Mouse (Mus musculus): ENCODE measurements around the gene Atp5h.

Gene Atp5h

GRCm38 (mm10) chr11:115439326-115439725 is 19.6 kb upstream of the Atp5h start:
- no peak for DNase-seq (ENCODE audit: extremely low spot score, low spot score)

GRCm38 (mm10) chr11:115437571-115438122 is 17.9 kb upstream of the Atp5h start:
- no peak for DNase-seq (ENCODE audit: extremely low spot score, low spot score)

GRCm38 (mm10) chr11:115435596-115436337 is 16.0 kb upstream of the Atp5h start:
- DNase-seq (ENCODE audit: extremely low spot score, low spot score), result peak; percentile 71

GRCm38 (mm10) chr11:115433342-115433741 is 13.6 kb upstream of the Atp5h start:
- DNase-seq (ENCODE audit: extremely low spot score, low spot score), result no peak

- no peak for DNase-seq (ENCODE audit: extremely low spot score, low spot score)
Measured at GRCm38 (mm10) chr11:115432814-115433213, 13.1 kb upstream of the Atp5h start.

- DNase-seq (ENCODE audit: extremely low spot score, low spot score), result no peak
Measured at GRCm38 (mm10) chr11:115430561-115430960, 10.8 kb upstream of the Atp5h start.

GRCm38 (mm10) chr11:115429307-115429706 is 9.5 kb upstream of the Atp5h start:
- DNase-seq (ENCODE audit: extremely low spot score, low spot score), result no peak

GRCm38 (mm10) chr11:115427482-115428331 is 7.9 kb upstream of the Atp5h start:
- DNase-seq (ENCODE audit: extremely low spot score, low spot score), result peak; percentile 80

- no peak for DNase-seq (ENCODE audit: extremely low spot score, low spot score)
Measured at GRCm38 (mm10) chr11:115425671-115426070, 5.9 kb upstream of the Atp5h start.

- no peak for DNase-seq (ENCODE audit: extremely low spot score, low spot score)
Measured at GRCm38 (mm10) chr11:115424666-115425065, 4.9 kb upstream of the Atp5h start.

- no peak for DNase-seq (ENCODE audit: extremely low spot score, low spot score)
Measured at GRCm38 (mm10) chr11:115423091-115423490, 3.3 kb upstream of the Atp5h start.

- no peak for DNase-seq (ENCODE audit: extremely low spot score, low spot score)
Measured at GRCm38 (mm10) chr11:115421972-115422371, 2.2 kb upstream of the Atp5h start.

- no peak for DNase-seq (ENCODE audit: extremely low spot score, low spot score)
Measured at GRCm38 (mm10) chr11:115421328-115421727, 1.6 kb upstream of the Atp5h start.

GRCm38 (mm10) chr11:115420336-115421190 is 801 bp upstream of the Atp5h start:
- DNase-seq (ENCODE audit: extremely low spot score, low spot score), result peak; percentile 66

- no peak for DNase-seq (ENCODE audit: extremely low spot score, low spot score)
Measured at GRCm38 (mm10) chr11:115409556-115409955, 10.2 kb downstream of the Atp5h start.

GRCm38 (mm10) chr11:115408266-115408920 is 11.4 kb downstream of the Atp5h start:
- no peak for DNase-seq (ENCODE audit: extremely low spot score, low spot score)

- DNase-seq (ENCODE audit: extremely low spot score, low spot score), result no peak
Measured at GRCm38 (mm10) chr11:115406858-115407401, 12.8 kb downstream of the Atp5h start.

- DNase-seq (ENCODE audit: extremely low spot score, low spot score), result no peak
Measured at GRCm38 (mm10) chr11:115405723-115406122, 14.0 kb downstream of the Atp5h start.

- peak; percentile 90 for DNase-seq (ENCODE audit: extremely low spot score, low spot score)
Measured at GRCm38 (mm10) chr11:115403338-115404124, 16.2 kb downstream of the Atp5h start, which contains the start of gene Mrpl58. TSS of gene Mrpl58 (plus strand) at chr11:115403752.
